Mouse (Mus musculus): Measurements from ENCODE around the gene Ttc24. TPM values are rescaled to one million over a fixed set of nuclear protein-coding genes. Genes with fewer than 3 reads are reported as not detected.

Ttc24 gene
- total and polyA plus RNA-seq, 3 experiments, result not detected

GRCm38 (mm10) chr3:88030608-88031395, 47.3 kb downstream of the Ttc24 start:
- no peak overlapping the region for H3K27ac ChIP-seq (ENCODE audit: insufficient read depth, low read depth)
- H3K4me2 ChIP-seq (ENCODE audit: insufficient read depth, low read depth, poor library complexity, severe bottlenecking), result no peak overlapping the region
- H3K4me3 ChIP-seq (replicated peaks in 1 of 3; ENCODE audit: low read depth in 2 of 3, low read length in 2 of 3, poor library complexity in 1 of 3), result no peak overlapping the region
- H3K9ac ChIP-seq (ENCODE audit: insufficient read depth, low read depth), result no peak overlapping the region
- TF ChIP-seq USF2 (conservative IDR thresholded peaks at IDR 0.05; ENCODE audit: low read depth, low read length), result no peak
- no peak for TF ChIP-seq NELFE (IDR thresholded peaks at IDR 0.05; ENCODE audit: low read depth, low read length)
- no peak for TF ChIP-seq JUN (IDR thresholded peaks at IDR 0.05; ENCODE audit: insufficient read depth, low read depth, low read length)
- no peak for TF ChIP-seq SMC3 (IDR thresholded peaks at IDR 0.05; ENCODE audit: low read depth, low read length)
- no peak for TF ChIP-seq EP300 (IDR thresholded peaks at IDR 0.05; ENCODE audit: low read length)
- TF ChIP-seq CTCF (conservative IDR thresholded peaks at IDR 0.05 in 1 of 2, IDR thresholded peaks at IDR 0.05 in 1 of 2; ENCODE audit: low read depth in 2 of 2, low read length in 2 of 2), result no peak
- TF ChIP-seq IRF4 (IDR thresholded peaks at IDR 0.05; ENCODE audit: low read depth, low read length), result 0 out of 2 replicates have a peak, but pooled peaks have one; percentile 17
- no peak for TF ChIP-seq POLR2A (IDR thresholded peaks at IDR 0.05; ENCODE audit: low read depth, low read length)
- TF ChIP-seq MAFK (IDR thresholded peaks at IDR 0.05; ENCODE audit: insufficient replicate concordance, low read length), result no peak
- TF ChIP-seq RCOR1 (conservative IDR thresholded peaks at IDR 0.05; ENCODE audit: low read depth, low read length), result no peak
- TF ChIP-seq E2F4 (IDR thresholded peaks at IDR 0.05; ENCODE audit: insufficient replicate concordance, low read depth, low read length), result no peak
- 0 out of 2 replicates have a peak, but pooled peaks have one; percentile 30 for TF ChIP-seq SIN3A (IDR thresholded peaks at IDR 0.05; ENCODE audit: low read length)
- TF ChIP-seq ZMIZ1 (IDR thresholded peaks at IDR 0.05; ENCODE audit: low read depth, low read length), result no peak
- dilution Hi-C loops (cut with MboI; ENCODE audit: extremely low pct_ligation_motif_present, extremely low pct_unique_long_range_greater_than_20kb, low sequenced_read_pairs) (no loop called here), in situ Hi-C loops (cut with MboI; ENCODE audit: low pct_ligation_motif_present, low pct_unique_long_range_greater_than_20kb, low sequenced_read_pairs) (no loop called here)
- peaks cover 3 to 9% of the 10 kb centered on the region in 2 experiments; a peak in 3 of 4 replicates for H3K4me1 ChIP-seq (ENCODE audit: control insufficient read depth in 1 of 2, insufficient read depth in 2 of 2)
- H3K36me3 ChIP-seq (replicated peaks in 1 of 2; ENCODE audit: control insufficient read depth in 1 of 2, insufficient read depth in 1 of 2, low read length in 1 of 2), result no peaks in the 10 kb centered on the region
- peaks cover 12% of the 10 kb centered on the region for H3K9me3 ChIP-seq (replicated peaks; ENCODE audit: low read length)
- peaks cover 42% of the 10 kb centered on the region for H3K27me3 ChIP-seq (replicated peaks)
- H3K79me2 ChIP-seq (replicated peaks; ENCODE audit: control insufficient read depth, extremely low read depth, insufficient read depth, poor library complexity, severe bottlenecking), result no peaks in the 10 kb centered on the region
- DNase-seq (ENCODE audit: extremely low read depth), result peak; percentile 10

- Histone ChIP-seq H3K4me1 (ENCODE audit: control insufficient read depth in 1 of 2, insufficient read depth in 2 of 2) (peaks cover 14% of the 10 kb centered on the region in 2 experiments), H3K27me3 (replicated peaks) (peaks cover 69% of the 10 kb centered on the region), H3K4me3 (replicated peaks in 1 of 3; ENCODE audit: low read depth in 2 of 3, low read length in 2 of 3, poor library complexity in 1 of 3) (no peak within 1 kb of the TSS), H3K9me3 (replicated peaks; ENCODE audit: low read length) (peaks cover 24% of the 10 kb centered on the region), H3K27ac (ENCODE audit: insufficient read depth, low read depth) (no peak within 1 kb of the TSS), H3K9ac (ENCODE audit: insufficient read depth, low read depth) (no peak within 1 kb of the TSS), H3K36me3 (replicated peaks in 1 of 2; ENCODE audit: control insufficient read depth in 1 of 2, insufficient read depth in 1 of 2, low read length in 1 of 2) (no peaks in the 10 kb centered on the region), H3K4me2 (ENCODE audit: insufficient read depth, low read depth, poor library complexity, severe bottlenecking) (no peak within 1 kb of the TSS), H3K79me2 (replicated peaks; ENCODE audit: control insufficient read depth, extremely low read depth, insufficient read depth, poor library complexity, severe bottlenecking) (no peaks in the 10 kb centered on the region)
- peak; percentile 16 for DNase-seq (ENCODE audit: extremely low read depth)
- in situ Hi-C loops (cut with MboI; ENCODE audit: low pct_ligation_motif_present, low pct_unique_long_range_greater_than_20kb, low sequenced_read_pairs) (no loop called here), dilution Hi-C loops (cut with MboI; ENCODE audit: extremely low pct_ligation_motif_present, extremely low pct_unique_long_range_greater_than_20kb, low sequenced_read_pairs) (no loop called here)
- TF ChIP-seq CTCF (conservative IDR thresholded peaks at IDR 0.05 in 1 of 2, IDR thresholded peaks at IDR 0.05 in 1 of 2; ENCODE audit: low read depth in 2 of 2, low read length in 2 of 2) (peak; percentile 46 to 65; a peak in 3 of 4 replicates), RAD21 (IDR thresholded peaks at IDR 0.05; ENCODE audit: low read depth, low read length) (peak; percentile 63), SMC3 (IDR thresholded peaks at IDR 0.05; ENCODE audit: low read depth, low read length) (peak; percentile 60), MAZ (IDR thresholded peaks at IDR 0.05; ENCODE audit: low read depth, low read length) (no peak), BHLHE40 (IDR thresholded peaks at IDR 0.05; ENCODE audit: low read depth, low read length) (no peak), KAT2A (IDR thresholded peaks at IDR 0.05; ENCODE audit: insufficient replicate concordance, low read length) (no peak), ELF1 (IDR thresholded peaks at IDR 0.05; ENCODE audit: low read depth, low read length) (no peak), JUN (IDR thresholded peaks at IDR 0.05; ENCODE audit: insufficient read depth, low read depth, low read length) (no peak), POLR2A (IDR thresholded peaks at IDR 0.05; ENCODE audit: low read depth, low read length) (no peak), USF2 (conservative IDR thresholded peaks at IDR 0.05; ENCODE audit: low read depth, low read length) (no peak), MYC (IDR thresholded peaks at IDR 0.05; ENCODE audit: low read depth, low read length) (no peak), CHD1 (IDR thresholded peaks at IDR 0.05; ENCODE audit: low read depth, low read length) (no peak), E2F4 (IDR thresholded peaks at IDR 0.05; ENCODE audit: insufficient replicate concordance, low read depth, low read length) (no peak), HCFC1 (IDR thresholded peaks at IDR 0.05; ENCODE audit: low read depth, low read length) (no peak), JUND (conservative IDR thresholded peaks at IDR 0.05; ENCODE audit: low read depth, low read length) (no peak)
These were observed 50.5 kb downstream of the Ttc24 start, which contains the start of gene Hapln2 for GRCm38 (mm10) chr3:88027434-88028186. Gene Hapln2 (minus strand): TSS chr3:88027583.

Measured in CH12.LX (cell line).